Mouse (Mus musculus): ENCODE measurements around the gene Ep300. TPM values are rescaled to one million over a fixed set of nuclear protein-coding genes. Genes with fewer than 3 reads are reported as not detected.
"Not testable (repeated sequence)": the region's sequence is repeated elsewhere in the genome, so short reads cannot be mapped to it uniquely, and the experiment has no call there.

Ep300 gene
- polyA plus RNA-seq, 1 experiment from 2014 or later = 34.8 TPM

- H3K4me2 ChIP-seq (replicated peaks; ENCODE audit: low read depth, low read length) = peak overlapping the region; percentile 83
- H3K4me3 ChIP-seq (ENCODE audit: low read length) = peak overlapping the region; percentile 97
- no peaks in the 10 kb centered on the region for H3K27me3 ChIP-seq (ENCODE audit: control insufficient read depth, insufficient read depth, low read length)
- no peaks in the 10 kb centered on the region for H3K9me3 ChIP-seq (ENCODE audit: control insufficient read depth, low read length)
- H3K4me1 ChIP-seq (ENCODE audit: control insufficient read depth, insufficient read depth, low read length) = peaks cover 5% of the 10 kb centered on the region; the same call in 1 of the 2 replicates
- H3K36me3 ChIP-seq (ENCODE audit: control insufficient read depth, insufficient read depth, low read length) = peaks cover 15% of the 10 kb centered on the region; the same call in 1 of the 2 replicates
- ATAC-seq (ENCODE audit: low FRiP score, low TSS enrichment) = peak; percentile 72
- peak overlapping the region; percentile 100 for H3K9ac ChIP-seq (ENCODE audit: low read depth, low read length)
- peak overlapping the region; percentile 100 for H3K27ac ChIP-seq (ENCODE audit: low read depth, low read length)
- under 1% methylated on average over 54 of the region's 77 CpGs for WGBS
Measured at GRCm38 (mm10) chr15:81585746-81586461, 753 bp downstream of the Ep300 start.

- H3K4me1 ChIP-seq (ENCODE audit: control insufficient read depth, insufficient read depth, low read length) = peaks cover 5% of the 10 kb centered on the region; the same call in 1 of the 2 replicates
- peak overlapping the region; percentile 83 for H3K4me2 ChIP-seq (replicated peaks; ENCODE audit: low read depth, low read length)
- peak overlapping the region; percentile 100 for H3K27ac ChIP-seq (ENCODE audit: low read depth, low read length)
- no peak for ATAC-seq (ENCODE audit: low FRiP score, low TSS enrichment)
- H3K4me3 ChIP-seq (ENCODE audit: low read length) = peak overlapping the region; percentile 97
- H3K9ac ChIP-seq (ENCODE audit: low read depth, low read length) = peak overlapping the region; percentile 100
- H3K27me3 ChIP-seq (ENCODE audit: control insufficient read depth, insufficient read depth, low read length) = no peaks in the 10 kb centered on the region
- 0% methylated on average over 28 of the region's 28 CpGs for WGBS
- H3K9me3 ChIP-seq (ENCODE audit: control insufficient read depth, low read length) = no peaks in the 10 kb centered on the region
- peaks cover 15% of the 10 kb centered on the region; the same call in 1 of the 2 replicates for H3K36me3 ChIP-seq (ENCODE audit: control insufficient read depth, insufficient read depth, low read length)
Measured at GRCm38 (mm10) chr15:81586466-81586865, 1.3 kb downstream of the Ep300 start.

DNA sequence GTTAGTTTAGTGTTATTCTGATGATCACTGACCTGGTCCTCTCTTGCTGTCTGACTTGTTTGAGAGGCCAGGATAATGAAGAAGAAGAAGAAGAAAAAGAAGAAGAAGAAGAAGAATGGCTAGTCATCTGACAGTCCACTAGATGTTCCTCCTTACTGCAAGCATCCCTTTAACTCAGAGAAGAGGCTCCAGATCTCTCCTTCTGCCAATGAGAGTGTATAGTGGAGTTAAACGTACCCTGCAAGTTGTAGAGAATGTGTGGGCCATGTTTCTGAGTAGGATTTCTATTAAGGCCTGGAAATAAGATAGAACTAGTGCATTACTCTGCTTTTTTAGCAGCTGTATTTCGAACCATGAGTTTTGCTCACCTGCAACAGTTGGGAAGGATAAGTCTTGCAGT is 2.5 kb downstream of the Ep300 start:
- H3K4me3 ChIP-seq (ENCODE audit: low read length) = peak overlapping the region; percentile 97
- H3K4me1 ChIP-seq (ENCODE audit: control insufficient read depth, insufficient read depth, low read length) = peaks cover 5% of the 10 kb centered on the region; the same call in 1 of the 2 replicates
- WGBS = 41% methylated on average over 2 of the region's 2 CpGs
- H3K27ac ChIP-seq (ENCODE audit: low read depth, low read length) = no peak overlapping the region
- peaks cover 19% of the 10 kb centered on the region; the same call in 1 of the 2 replicates for H3K36me3 ChIP-seq (ENCODE audit: control insufficient read depth, insufficient read depth, low read length)
- no peaks in the 10 kb centered on the region for H3K27me3 ChIP-seq (ENCODE audit: control insufficient read depth, insufficient read depth, low read length)
- H3K9me3 ChIP-seq (ENCODE audit: control insufficient read depth, low read length) = no peaks in the 10 kb centered on the region
- no peak for ATAC-seq (ENCODE audit: low FRiP score, low TSS enrichment)
- peak overlapping the region; percentile 100 for H3K9ac ChIP-seq (ENCODE audit: low read depth, low read length)
- peak overlapping the region; percentile 83 for H3K4me2 ChIP-seq (replicated peaks; ENCODE audit: low read depth, low read length)

- no peak overlapping the region for H3K4me3 ChIP-seq (ENCODE audit: low read length)
Measured at GRCm38 (mm10) chr15:81594146-81594696, 9.1 kb downstream of the Ep300 start.

GRCm38 (mm10) chr15:81598742-81599141 is 13.6 kb downstream of the Ep300 start:
- WGBS = 93% methylated on average over 8 of the region's 8 CpGs
- H3K4me2 ChIP-seq (replicated peaks; ENCODE audit: low read depth, low read length); H3K9ac ChIP-seq (ENCODE audit: low read depth, low read length); ATAC-seq (ENCODE audit: low FRiP score, low TSS enrichment); H3K27me3 ChIP-seq (ENCODE audit: control insufficient read depth, insufficient read depth, low read length); H3K9me3 ChIP-seq (ENCODE audit: control insufficient read depth, low read length); H3K27ac ChIP-seq (ENCODE audit: low read depth, low read length); H3K4me1 ChIP-seq (ENCODE audit: control insufficient read depth, insufficient read depth, low read length); H3K4me3 ChIP-seq (ENCODE audit: low read length): not testable (repeated sequence)
- peaks cover 19% of the 10 kb centered on the region for H3K36me3 ChIP-seq (ENCODE audit: control insufficient read depth, insufficient read depth, low read length)

More at GRCm38 (mm10) chr15:81594146-81594696, 9.1 kb downstream of the Ep300 start:
- H3K27me3 ChIP-seq (ENCODE audit: control insufficient read depth, insufficient read depth, low read length) = no peaks in the 10 kb centered on the region
- no peak for ATAC-seq (ENCODE audit: low FRiP score, low TSS enrichment)
- WGBS = 94% methylated on average over 3 of the region's 3 CpGs
- no peak overlapping the region for H3K9ac ChIP-seq (ENCODE audit: low read depth, low read length)
- H3K9me3 ChIP-seq (ENCODE audit: control insufficient read depth, low read length) = no peaks in the 10 kb centered on the region
- peaks cover 19% of the 10 kb centered on the region; the same call in 1 of the 2 replicates for H3K36me3 ChIP-seq (ENCODE audit: control insufficient read depth, insufficient read depth, low read length)
- no peak overlapping the region for H3K4me2 ChIP-seq (replicated peaks; ENCODE audit: low read depth, low read length)
- H3K4me1 ChIP-seq (ENCODE audit: control insufficient read depth, insufficient read depth, low read length) = peaks cover 2% of the 10 kb centered on the region; the same call in 1 of the 2 replicates
- no peak overlapping the region for H3K27ac ChIP-seq (ENCODE audit: low read depth, low read length)

GRCm38 (mm10) chr15:81605241-81605640 is 20.1 kb downstream of the Ep300 start:
- no peak overlapping the region for H3K9ac ChIP-seq (ENCODE audit: low read depth, low read length)
- H3K27ac ChIP-seq (ENCODE audit: low read depth, low read length) = no peak overlapping the region
- H3K4me3 ChIP-seq (ENCODE audit: low read length) = no peak overlapping the region
- ATAC-seq (ENCODE audit: low FRiP score, low TSS enrichment) = no peak
- H3K4me2 ChIP-seq (replicated peaks; ENCODE audit: low read depth, low read length) = no peak overlapping the region
- H3K36me3 ChIP-seq (ENCODE audit: control insufficient read depth, insufficient read depth, low read length) = peaks cover 45% of the 10 kb centered on the region
- H3K9me3 ChIP-seq (ENCODE audit: control insufficient read depth, low read length) = no peaks in the 10 kb centered on the region
- 85% methylated on average over 1 of the region's 1 CpGs for WGBS
- no peaks in the 10 kb centered on the region for H3K27me3 ChIP-seq (ENCODE audit: control insufficient read depth, insufficient read depth, low read length)
- H3K4me1 ChIP-seq (ENCODE audit: control insufficient read depth, insufficient read depth, low read length) = no peaks in the 10 kb centered on the region

DNA sequence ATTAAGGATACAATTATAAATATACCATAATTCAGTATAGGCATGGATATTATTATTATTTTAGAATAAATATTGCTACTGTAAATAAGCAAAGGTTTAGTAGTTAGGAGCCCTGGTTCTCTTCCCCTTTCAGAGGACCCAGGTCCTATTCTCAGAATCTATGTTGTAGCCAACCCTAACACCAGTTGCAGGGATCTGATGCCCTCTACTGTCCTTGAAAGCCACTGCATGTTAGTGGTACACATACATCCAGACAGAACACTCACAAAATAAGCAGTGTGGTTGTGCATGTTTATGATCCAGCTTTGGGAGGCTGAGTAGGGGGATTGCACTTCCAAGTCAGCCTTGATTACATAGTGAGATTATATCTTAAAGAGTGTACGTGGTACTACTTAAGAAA is 21.5 kb downstream of the Ep300 start:
- no peak overlapping the region for H3K4me2 ChIP-seq (replicated peaks; ENCODE audit: low read depth, low read length)
- H3K27ac ChIP-seq (ENCODE audit: low read depth, low read length) = no peak overlapping the region
- no peaks in the 10 kb centered on the region for H3K27me3 ChIP-seq (ENCODE audit: control insufficient read depth, insufficient read depth, low read length)
- WGBS = 83% methylated on average over 1 of the region's 1 CpGs
- no peaks in the 10 kb centered on the region for H3K4me1 ChIP-seq (ENCODE audit: control insufficient read depth, insufficient read depth, low read length)
- no peak overlapping the region for H3K9ac ChIP-seq (ENCODE audit: low read depth, low read length)
- no peaks in the 10 kb centered on the region for H3K9me3 ChIP-seq (ENCODE audit: control insufficient read depth, low read length)
- H3K36me3 ChIP-seq (ENCODE audit: control insufficient read depth, insufficient read depth, low read length) = peaks cover 51% of the 10 kb centered on the region
- H3K4me3 ChIP-seq (ENCODE audit: low read length) = no peak overlapping the region
- ATAC-seq (ENCODE audit: low FRiP score, low TSS enrichment) = no peak

DNA sequence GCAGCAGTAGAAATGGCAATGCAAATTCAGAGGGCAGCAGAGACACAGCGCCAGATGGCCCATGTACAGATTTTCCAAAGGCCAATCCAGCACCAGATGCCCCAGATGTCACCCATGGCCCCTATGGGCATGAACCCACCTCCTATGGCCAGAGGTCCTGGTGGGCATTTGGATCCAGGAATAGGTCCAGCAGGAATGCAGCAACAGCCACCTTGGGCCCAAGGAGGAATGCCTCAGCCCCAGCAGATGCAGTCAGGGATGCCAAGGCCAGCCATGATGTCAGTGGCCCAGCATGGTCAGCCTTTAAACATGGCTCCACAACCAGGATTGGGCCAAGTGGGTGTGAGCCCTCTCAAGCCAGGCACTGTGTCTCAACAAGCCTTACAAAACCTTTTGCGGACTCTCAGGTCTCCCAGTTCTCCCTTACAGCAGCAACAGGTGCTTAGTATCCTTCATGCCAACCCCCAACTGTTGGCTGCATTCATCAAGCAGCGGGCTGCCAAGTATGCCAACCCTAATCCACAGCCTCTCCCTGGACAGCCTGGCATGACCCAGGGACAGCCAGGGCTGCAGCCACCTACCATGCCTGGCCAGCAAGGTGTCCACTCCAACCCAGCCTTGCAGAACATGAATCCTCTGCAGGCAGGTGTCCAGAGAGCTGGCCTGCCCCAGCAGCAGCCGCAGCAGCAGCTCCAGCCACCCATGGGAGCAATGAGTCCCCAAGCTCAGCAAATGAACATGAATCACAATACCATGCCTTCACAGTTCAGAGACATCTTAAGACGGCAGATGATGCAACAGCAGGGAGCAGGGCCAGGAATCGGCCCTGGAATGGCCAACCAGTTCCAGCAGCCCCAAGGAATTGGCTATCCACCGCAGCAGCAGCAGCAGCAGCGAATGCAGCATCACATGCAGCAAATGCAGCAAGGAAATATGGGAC is 64.6 kb downstream of the Ep300 start:
- Histone ChIP-seq H3K9me3 (ENCODE audit: control insufficient read depth, low read length) (no peaks in the 10 kb centered on the region; the same call in 1 of the 2 replicates), H3K4me3 (ENCODE audit: low read length) (no peak overlapping the region)
- WGBS = 93% methylated on average over 8 of the region's 8 CpGs

More for the DNA sequence above, 64.6 kb downstream of the Ep300 start:
- H3K36me3 ChIP-seq (ENCODE audit: control insufficient read depth, insufficient read depth, low read length) = peaks cover 64% of the 10 kb centered on the region
- H3K4me2 ChIP-seq (replicated peaks; ENCODE audit: low read depth, low read length) = no peak overlapping the region
- H3K4me1 ChIP-seq (ENCODE audit: control insufficient read depth, insufficient read depth, low read length) = no peaks in the 10 kb centered on the region
- ATAC-seq (ENCODE audit: low FRiP score, low TSS enrichment) = no peak
- H3K27ac ChIP-seq (ENCODE audit: low read depth, low read length) = no peak overlapping the region
- no peaks in the 10 kb centered on the region for H3K27me3 ChIP-seq (ENCODE audit: control insufficient read depth, insufficient read depth, low read length)
- H3K9ac ChIP-seq (ENCODE audit: low read depth, low read length) = no peak overlapping the region
